Mouse (Mus musculus): ENCODE results near the gene Brox.

DNA sequence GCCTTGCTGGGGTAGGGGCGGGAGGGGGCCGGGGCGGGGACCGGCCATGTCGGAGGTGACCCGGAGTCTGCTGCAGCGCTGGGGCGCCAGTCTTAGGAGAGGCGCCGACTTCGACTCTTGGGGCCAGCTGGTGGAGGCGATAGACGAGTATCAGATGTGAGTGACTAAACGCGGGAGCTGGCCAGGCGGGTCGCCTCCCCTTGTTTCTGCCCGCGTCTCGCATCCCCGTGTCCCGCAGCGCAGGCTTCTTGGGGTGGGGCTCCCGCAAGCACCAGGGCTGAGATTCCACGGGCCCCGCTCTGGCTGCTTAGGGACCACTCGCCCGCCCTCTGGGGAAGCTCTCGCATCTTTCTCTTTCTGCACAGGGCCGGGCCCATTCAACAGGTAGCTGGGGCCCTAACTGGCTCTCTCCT lies 410 bp upstream of the Brox start:
- TF ChIP-seq CTCF (conservative IDR thresholded peaks at IDR 0.05; ENCODE audit: low read length): no peak
- TF ChIP-seq NANOG (IDR thresholded peaks at IDR 0.05; ENCODE audit: borderline replicate concordance, low read length): no peak

Measured in E14TG2a.4 (cell line).